Mouse (Mus musculus): ENCODE data around the gene Slc16a8. TPM values are rescaled to one million over a fixed set of nuclear protein-coding genes. Genes with fewer than 3 reads are reported as not detected.

Gene Slc16a8
- total RNA-seq, 2 experiments from 2014 or later, result 0.17 TPM; not detected in 1

DNA sequence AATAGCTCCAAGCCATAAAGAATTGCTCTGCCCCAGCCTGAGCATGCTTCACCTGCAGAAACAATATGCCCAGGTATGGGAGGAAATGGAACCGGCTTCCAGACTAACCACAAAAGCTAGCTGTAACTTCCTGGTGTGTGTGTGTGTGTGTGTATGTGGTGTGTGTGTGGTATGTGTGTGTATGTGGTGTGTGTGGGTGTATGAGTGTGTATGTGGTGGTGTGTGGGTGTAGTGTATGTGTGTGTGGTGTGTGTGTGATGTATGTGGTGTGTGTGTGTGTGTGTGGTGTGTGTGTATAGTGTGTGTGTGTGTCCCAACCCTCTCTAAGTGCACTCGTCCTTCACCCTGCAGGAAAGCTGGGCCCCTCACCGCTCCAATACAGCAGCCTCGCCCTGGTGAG, 10.8 kb upstream of the Slc16a8 start:
- intact Hi-C loops (cut with DNase I), result no loop called here
- no peak for DNase-seq (ENCODE audit: low spot score in 2 of 2)

DNA sequence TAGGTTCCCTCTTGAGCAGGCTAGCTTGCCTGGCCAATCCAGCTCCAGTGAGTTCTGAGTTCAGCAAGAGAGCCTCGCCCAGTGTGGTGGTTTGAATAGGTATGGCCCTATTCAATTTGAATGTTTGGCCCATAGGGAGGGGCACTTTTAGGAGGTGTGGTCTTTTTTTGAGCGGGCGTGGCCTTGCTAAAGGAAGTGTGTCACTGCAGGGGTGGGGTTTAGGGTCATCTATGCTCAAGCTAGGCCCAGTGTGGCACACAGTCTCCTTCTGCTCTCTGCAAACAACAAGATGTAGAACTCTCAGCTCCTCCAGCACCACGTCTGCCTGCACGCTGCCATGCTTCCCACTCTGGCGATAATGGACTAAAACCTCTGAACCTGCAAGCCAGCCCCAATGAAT, 9.2 kb upstream of the Slc16a8 start:
- intact Hi-C loops (cut with DNase I), result no loop called here

DNA sequence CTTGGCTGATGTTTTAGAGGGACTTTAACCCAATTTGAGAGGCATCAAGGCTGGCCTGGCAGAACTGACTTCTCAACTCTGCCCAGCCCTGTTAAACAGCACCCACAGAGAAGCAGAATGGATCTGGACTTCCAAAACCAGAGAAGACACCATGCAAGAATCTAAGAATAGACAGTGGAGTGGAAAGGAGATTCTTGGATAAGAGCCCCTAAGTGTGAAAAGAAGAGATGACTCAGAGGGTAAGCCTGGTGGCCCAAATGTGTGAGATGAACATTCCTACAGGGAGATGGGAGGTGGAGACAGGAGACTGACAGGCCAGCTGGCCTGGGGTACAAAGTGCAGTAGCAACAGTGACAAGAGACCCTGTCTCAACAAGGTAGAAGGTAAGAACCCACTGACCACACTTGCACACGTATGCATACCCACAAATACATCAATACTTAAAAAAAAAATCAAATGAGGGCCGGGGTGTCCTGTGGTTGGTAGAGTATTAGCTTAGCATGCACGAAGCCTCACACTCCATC, 8.3 kb upstream of the Slc16a8 start:
- DNase-seq (ENCODE audit: low spot score in 2 of 2), result no peak
- intact Hi-C loops (cut with DNase I), result no loop called here

More for the DNA sequence above, 9.2 kb upstream of the Slc16a8 start:
- no peak for DNase-seq (ENCODE audit: low spot score in 2 of 2)

- intact Hi-C loops (cut with DNase I), result no loop called here
- DNase-seq (ENCODE audit: low spot score in 2 of 2), result no peak
Observed at GRCm38 (mm10) chr15:79262375-79262774, 7.8 kb upstream of the Slc16a8 start.

GRCm38 (mm10) chr15:79261757-79262156, 7.2 kb upstream of the Slc16a8 start:
- intact Hi-C loops (cut with DNase I), result no loop called here
- DNase-seq (ENCODE audit: low spot score in 2 of 2), result no peak

- intact Hi-C loops (cut with DNase I), result no loop called here
- DNase-seq (ENCODE audit: low spot score in 2 of 2), result peak; percentile 54 to 57
Observed at GRCm38 (mm10) chr15:79261095-79261725, 6.6 kb upstream of the Slc16a8 start.

- intact Hi-C loops (cut with DNase I), result no loop called here
- no peak for DNase-seq (ENCODE audit: low spot score in 2 of 2)
Observed at GRCm38 (mm10) chr15:79258521-79258920, 4.0 kb upstream of the Slc16a8 start.

DNA sequence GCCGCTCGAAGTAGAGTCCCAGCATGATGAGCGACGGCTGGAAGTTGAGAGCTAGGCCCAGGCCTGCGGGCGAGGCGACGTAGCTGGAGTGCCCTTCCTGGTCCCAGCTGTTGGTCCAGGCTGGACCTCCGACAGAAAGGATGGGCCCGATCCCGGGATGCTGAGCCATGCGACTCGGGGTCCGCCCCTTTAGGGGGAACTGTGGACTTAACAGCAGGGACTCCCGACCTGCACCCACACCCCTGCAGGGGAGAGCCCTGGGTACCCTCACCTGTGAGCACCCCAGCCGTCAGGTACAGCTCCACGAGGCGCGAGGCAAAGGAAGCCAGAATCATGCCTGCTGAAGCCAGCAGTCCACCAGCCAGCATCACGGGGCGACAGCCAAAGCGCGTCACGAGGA, 2.0 kb downstream of the Slc16a8 start:
- intact Hi-C loops (cut with DNase I), result no loop called here

DNA sequence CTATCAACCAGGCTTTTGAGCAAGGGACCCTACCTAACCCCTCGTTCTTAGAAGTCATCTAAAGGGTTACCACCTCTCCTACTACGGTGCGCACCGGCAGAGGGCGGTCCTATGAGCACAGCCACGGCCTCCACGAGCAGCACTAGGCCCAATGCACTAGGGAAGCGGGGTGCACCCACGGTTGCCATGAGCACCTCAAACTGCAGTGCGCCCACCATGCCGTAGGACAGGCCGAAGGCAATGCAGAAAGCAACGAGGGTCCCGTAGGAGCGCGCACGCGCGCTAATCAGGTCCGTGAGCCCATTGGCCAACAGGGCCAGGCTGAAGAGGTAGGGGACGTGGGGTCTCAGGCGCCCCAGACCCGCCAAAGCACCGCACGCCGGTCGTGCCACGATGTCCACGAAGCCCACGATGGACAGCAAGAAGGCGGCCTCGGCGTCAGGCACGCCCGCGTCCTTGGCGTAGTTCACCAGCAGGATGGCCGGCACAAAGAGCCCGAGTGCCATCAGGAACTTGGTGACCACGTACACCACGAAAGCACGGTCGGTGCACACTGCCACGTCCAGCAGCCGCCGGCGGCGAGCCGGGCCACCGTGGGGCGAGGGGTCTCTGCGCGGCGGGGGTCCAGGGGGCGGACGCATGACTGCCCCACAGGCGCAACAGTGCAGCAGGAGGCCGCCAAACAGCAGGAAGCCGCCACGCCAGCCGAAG, 2.6 kb downstream of the Slc16a8 start:
- intact Hi-C loops (cut with DNase I), result no loop called here
- peak in 1 of 2 experiments; percentile 34 for DNase-seq (ENCODE audit: low spot score in 2 of 2)

More for the DNA sequence above, 2.0 kb downstream of the Slc16a8 start:
- no peak for DNase-seq (ENCODE audit: low spot score in 2 of 2)

- DNase-seq (ENCODE audit: low spot score in 2 of 2), result no peak
- intact Hi-C loops (cut with DNase I), result no loop called here
Observed at GRCm38 (mm10) chr15:79251168-79251567, 3.4 kb downstream of the Slc16a8 start.

GRCm38 (mm10) chr15:79250236-79250635, 4.3 kb downstream of the Slc16a8 start:
- intact Hi-C loops (cut with DNase I), result no loop called here

GRCm38 (mm10) chr15:79245321-79245720, 9.2 kb downstream of the Slc16a8 start:
- DNase-seq (ENCODE audit: low spot score in 2 of 2), result no peak
- intact Hi-C loops (cut with DNase I), result loop anchor here (10.0 kb wide), 1 partner anchor 359 kb away; the partner anchor contains the start of gene Dmc1

More at GRCm38 (mm10) chr15:79250236-79250635, 4.3 kb downstream of the Slc16a8 start:
- no peak for DNase-seq (ENCODE audit: low spot score in 2 of 2)

GRCm38 (mm10) chr15:79244071-79244893, 10.3 kb downstream of the Slc16a8 start:
- intact Hi-C loops (cut with DNase I), result loop anchor here (10.0 kb wide), 1 partner anchor 361 kb away; the partner anchor contains the start of gene Dmc1
- DNase-seq (ENCODE audit: low spot score in 2 of 2), result no peak

DNA sequence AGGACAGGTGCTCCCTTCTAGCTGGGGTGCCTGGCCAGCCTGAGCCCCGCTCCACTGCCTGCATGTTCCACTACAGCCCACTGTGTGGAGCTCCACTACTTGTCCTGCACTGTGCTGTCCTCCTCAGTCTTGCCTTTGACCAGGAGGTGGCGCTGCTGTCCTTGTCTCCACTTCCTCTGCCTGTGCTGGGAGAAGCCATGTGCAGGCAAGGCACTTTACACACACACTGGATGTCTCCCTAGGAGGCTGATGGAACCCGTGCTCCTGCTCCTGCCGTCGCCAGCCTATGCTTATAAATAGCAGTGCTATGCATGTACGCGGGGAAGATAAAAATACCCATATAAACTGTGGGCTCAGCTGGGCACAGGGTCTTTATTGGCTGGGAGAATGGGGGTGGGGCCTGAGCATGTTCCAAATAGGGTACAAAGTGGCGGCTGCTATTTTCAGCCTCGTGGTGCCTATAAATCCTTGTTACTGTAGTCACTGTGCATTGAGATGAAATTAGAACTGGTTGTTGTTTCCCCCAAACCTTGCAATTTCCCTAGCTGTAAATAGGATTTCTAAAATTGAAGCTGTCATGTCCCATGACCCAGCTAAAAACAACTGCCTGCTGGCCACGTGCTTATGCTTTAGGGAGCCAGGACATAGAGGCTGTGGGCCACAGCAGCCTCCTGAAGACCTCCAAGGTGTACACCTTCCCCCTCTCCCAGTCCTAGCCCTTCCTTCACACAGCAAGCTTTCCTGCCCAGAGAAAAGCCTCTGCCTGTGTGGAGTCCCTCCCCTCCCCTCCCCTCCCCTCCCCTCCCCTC, 11.1 kb downstream of the Slc16a8 start:
- intact Hi-C loops (cut with DNase I), result loop anchor here (1.0 to 10.0 kb wide), 2 partner anchors 224 to 361 kb away; partner anchors contain the start of gene Dmc1

GRCm38 (mm10) chr15:79242574-79243233, 11.9 kb downstream of the Slc16a8 start:
- intact Hi-C loops (cut with DNase I), result loop anchor here (1.0 to 10.0 kb wide), 2 partner anchors 225 to 362 kb away; partner anchors contain the start of gene Dmc1
- DNase-seq (ENCODE audit: low spot score in 2 of 2), result no peak

More for the DNA sequence above, 11.1 kb downstream of the Slc16a8 start:
- DNase-seq (ENCODE audit: low spot score in 2 of 2), result peak; percentile 98 to 99

- no peak for DNase-seq (ENCODE audit: low spot score in 2 of 2)
- intact Hi-C loops (cut with DNase I), result no loop called here
Observed at GRCm38 (mm10) chr15:79238036-79238435, 16.5 kb downstream of the Slc16a8 start.

- intact Hi-C loops (cut with DNase I), result no loop called here
- no peak for DNase-seq (ENCODE audit: low spot score in 2 of 2)
Observed at GRCm38 (mm10) chr15:79235268-79235667, 19.3 kb downstream of the Slc16a8 start.

GRCm38 (mm10) chr15:79229058-79229821, 25.3 kb downstream of the Slc16a8 start, which contains the start of the genes Pick1 and Gm49486:
Pick1 (plus strand) TSS chr15:79229173.
Gm49486 (plus strand) TSS chr15:79229391.
- DNase-seq (ENCODE audit: low spot score in 2 of 2), result peak; percentile 88
- intact Hi-C loops (cut with DNase I), result loop anchor here (10.0 kb wide), 1 partner anchor 426 kb away; the partner anchor contains the start of genes Cby1 and Fam227a

All from left cerebral cortex, postnatal 36 days (tissue).